Mouse (Mus musculus) hindbrain, postnatal 0 days (tissue): ENCODE measurements around the gene Lsmem1. TPM values are rescaled to one million over a fixed set of nuclear protein-coding genes. Genes with fewer than 3 reads are reported as not detected.

Experiments
- ATAC-seq: fragments of 200-750 bp; cut with Nextera tagmentation; 2 replicates; pipeline ENCODE4 v1.8.0; 2017; ENCODE audit warnings: mild to moderate bottlenecking, moderate TSS enrichment, moderate library complexity
- DNase-seq: peaks from one replicate; pipeline ENCODE4 v3.0.0-alpha.2; 2015; ENCODE audit warnings: low spot score
- H3K27ac ChIP-seq: fragments of 300-500 bp; sonication (generic); 2 replicates; pipeline ENCODE4 v1.5.1; 2014; ENCODE audit warnings: mild to moderate bottlenecking
- H3K27me3 ChIP-seq: fragments of 300-500 bp; sonication (generic); 2 replicates; pipeline ENCODE4 v1.6.1; 2014; ENCODE audit warnings: low read length, mixed read lengths; ENCODE audit not compliant: insufficient read depth
- H3K36me3 ChIP-seq: fragments of 300-500 bp; sonication (generic); 2 replicates; pipeline ENCODE4 v1.6.1; 2014; ENCODE audit warnings: low read length, mixed read lengths; ENCODE audit not compliant: insufficient read depth
- H3K4me1 ChIP-seq: fragments of 300-500 bp; sonication (generic); 2 replicates; pipeline ENCODE4 v1.6.1; 2014; ENCODE audit warnings: antibody characterized with exemption, low read length, mixed read lengths; ENCODE audit not compliant: insufficient read depth
- H3K4me2 ChIP-seq: fragments of 300-500 bp; sonication (generic); 2 replicates; pipeline ENCODE4 v1.6.1; 2014; ENCODE audit warnings: low read depth, mild to moderate bottlenecking, low read length, moderate library complexity, mixed read lengths
- H3K4me3 ChIP-seq: fragments of 300-500 bp; sonication (generic); 2 replicates; pipeline ENCODE4 v1.5.1; 2014; ENCODE audit warnings: low read length
- H3K9ac ChIP-seq: fragments of 300-500 bp; sonication (generic); replicated peaks from 2 replicates; pipeline ENCODE4 v1.6.1; 2014; ENCODE audit warnings: mild to moderate bottlenecking, low read length, moderate library complexity, mixed read lengths
- H3K9me3 ChIP-seq: fragments of 300-500 bp; sonication (generic); 2 replicates; pipeline ENCODE4 v1.6.1; 2016; ENCODE audit warnings: low read length, mixed read lengths
- CTCF ChIP-seq: IDR thresholded peaks from 2 replicates; pipeline ENCODE4 v1.5.1; 2016; ENCODE audit warnings: antibody characterized with exemption, control low read depth, low read depth
- WGBS: fragments of 180-500 bp; shearing (Covaris S2); extraction: QIAGEN DNeasy Blood & Tissue Kit; methylation state at CpG from one replicate; pipeline ENCODE4 v1.1.7; 2014; 5-methylcytosine and 5-hydroxymethylcytosine counted together
- polyA plus RNA-seq: library from polyadenylated mRNA; unstranded; fragments of >200 nt; fragmentation: Nextera tagmentation; extraction: Ambion mirVana; gene quantifications from 2 replicates; pipeline ENCODE4 v1.2.1, GENCODE M21; 2015
- total RNA-seq: library from RNA; depleted of rRNA; stranded (reverse); fragments of >200 nt; gene quantifications from 2 replicates; pipeline ENCODE4 v1.2.3, GENCODE M21; 2014

The Lsmem1 gene
- total and polyA plus RNA-seq, 2 experiments from 2014 or later, result 0.09 TPM; not detected in 1

DNA sequence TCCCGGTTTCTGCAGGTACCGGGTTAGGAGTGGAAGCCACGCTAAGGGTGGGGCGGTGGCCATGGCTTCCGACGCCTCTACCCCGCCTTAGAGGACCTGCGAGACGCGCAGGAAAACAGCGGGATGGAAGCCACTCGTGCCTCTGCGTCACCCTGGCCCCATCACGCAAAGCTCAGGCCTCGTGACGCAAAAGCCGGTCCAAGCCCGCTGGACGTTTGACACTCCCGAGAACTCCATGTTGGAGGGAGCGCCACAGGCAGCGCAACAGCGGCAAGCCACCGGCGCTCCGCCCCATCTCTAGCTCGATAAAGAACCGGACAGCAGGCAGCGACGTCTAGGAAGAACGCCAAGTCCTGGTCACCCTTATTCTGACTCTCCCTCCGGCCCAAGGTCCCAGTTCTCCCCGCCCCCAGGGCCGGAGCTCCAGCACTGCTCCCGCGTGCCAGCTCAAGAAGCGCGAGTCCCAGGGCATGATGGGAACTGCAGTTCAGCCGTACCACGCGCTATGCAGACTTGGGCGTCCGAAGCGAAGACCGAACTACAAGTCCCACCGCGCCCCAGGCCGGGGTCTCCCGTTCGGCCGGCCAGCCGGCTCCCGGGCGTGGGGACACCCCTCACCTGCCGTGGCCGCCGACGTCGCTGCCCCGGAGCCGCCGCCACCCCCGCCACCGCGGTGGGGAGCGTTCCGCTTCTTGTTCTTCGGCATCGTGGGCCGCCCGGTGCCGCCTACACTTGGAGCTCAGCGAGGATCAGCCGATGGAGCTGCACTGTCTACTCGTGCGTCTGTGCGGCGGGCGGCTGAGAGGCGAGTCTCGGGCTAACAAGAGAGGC is 23.2 kb upstream of the Lsmem1 start:
- Histone ChIP-seq H3K4me2 (peak overlapping the region; percentile 76), H3K4me3 (peak overlapping the region; percentile 87), H3K27me3 (no peaks in the 10 kb centered on the region), H3K9ac (peak overlapping the region; percentile 86), H3K4me1 (peaks cover 11% of the 10 kb centered on the region), H3K36me3 (no peaks in the 10 kb centered on the region), H3K27ac (peak overlapping the region; percentile 98), H3K9me3 (no peaks in the 10 kb centered on the region)
- ATAC-seq (peak; percentile 94), DNase-seq (peak; percentile 98)
- TF ChIP-seq CTCF, result peak; percentile 51
- WGBS, result under 1% methylated on average over 81 of the region's 81 CpGs

DNA sequence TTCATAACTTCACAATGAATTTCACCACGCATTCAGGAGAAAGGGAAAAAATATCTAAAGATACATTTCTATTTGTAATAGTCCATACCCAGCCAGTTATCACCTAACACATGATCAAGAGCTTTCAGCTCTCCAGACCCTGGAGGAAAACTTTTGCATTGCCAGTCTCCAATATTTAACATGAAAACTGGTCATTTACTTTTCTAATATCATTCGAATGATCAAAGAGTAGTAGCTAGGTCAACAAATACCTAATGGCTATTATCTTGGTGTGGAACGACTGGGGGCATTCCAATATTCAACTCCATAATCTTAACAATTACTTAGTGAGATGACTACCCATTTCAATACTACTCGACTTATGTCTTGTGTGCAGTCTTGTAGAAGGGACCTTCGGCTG is 22.3 kb upstream of the Lsmem1 start:
- Histone ChIP-seq H3K4me1 (peaks cover 11% of the 10 kb centered on the region), H3K36me3 (no peaks in the 10 kb centered on the region), H3K9me3 (no peaks in the 10 kb centered on the region), H3K9ac (peak overlapping the region; percentile 86), H3K27me3 (no peaks in the 10 kb centered on the region), H3K27ac (0 out of 2 replicates have a peak overlapping the region, but pooled peaks have one; percentile 98), H3K4me3 (peak overlapping the region; percentile 87), H3K4me2 (peak overlapping the region; percentile 76)
- whole genome bisulfite sequencing, result 12% methylated on average over 5 of the region's 5 CpGs
- no peak for TF ChIP-seq CTCF
- ATAC-seq (no peak), DNase-seq (no peak)

DNA sequence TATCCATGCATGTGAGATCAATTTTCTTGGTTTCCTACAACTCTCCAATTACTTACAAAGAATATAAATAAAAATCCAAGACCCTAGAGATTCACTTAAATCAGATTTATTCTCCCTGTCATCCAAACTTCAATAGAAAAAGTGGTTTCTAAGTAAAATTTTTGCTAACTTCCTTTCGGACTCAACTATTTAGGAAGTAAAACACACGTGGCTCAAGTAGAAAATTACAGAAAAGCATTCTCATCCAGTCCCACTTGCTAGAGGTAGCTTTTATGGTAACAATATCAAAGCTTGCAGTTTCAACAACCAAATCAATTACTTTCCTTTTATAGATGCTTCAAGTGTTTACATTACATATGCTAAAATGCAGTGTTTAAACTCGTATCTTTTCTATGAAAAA is 21.6 kb upstream of the Lsmem1 start:
- Histone ChIP-seq H3K4me3 (peak overlapping the region; percentile 87), H3K9ac (no peak overlapping the region)
- WGBS, result 23% methylated on average over 3 of the region's 3 CpGs

DNA sequence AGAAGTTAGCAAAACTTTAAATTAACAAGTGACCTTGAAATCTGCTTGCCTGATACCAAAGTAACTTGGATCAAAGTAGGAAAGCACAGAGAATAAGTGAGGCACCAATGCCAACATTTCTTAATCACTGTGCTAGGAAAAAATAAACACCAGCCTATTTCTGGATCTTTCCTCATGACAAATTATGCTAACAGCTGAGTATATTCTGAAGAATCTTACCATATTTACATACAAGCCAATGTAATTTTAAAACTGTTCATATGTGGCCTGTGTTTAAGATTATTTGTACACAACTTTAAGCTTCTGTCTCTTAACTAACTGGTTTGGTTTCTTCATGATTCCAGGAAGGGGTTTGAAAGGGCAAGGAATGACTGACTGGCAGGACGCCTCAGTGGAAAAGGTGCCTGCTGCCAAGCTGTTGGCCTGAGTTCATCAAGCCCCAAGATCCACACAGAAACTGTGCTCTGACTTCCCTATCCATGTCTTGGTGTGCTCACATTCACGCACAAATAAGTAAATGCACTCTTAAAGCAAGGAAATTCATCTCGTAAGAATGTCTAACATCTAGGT is 20.8 kb upstream of the Lsmem1 start:
- Histone ChIP-seq H3K36me3 (peaks cover 9% of the 10 kb centered on the region; the same call in 1 of the 2 replicates), H3K27ac (0 out of 2 replicates have a peak overlapping the region, but pooled peaks have one; percentile 36), H3K9ac (0 out of 2 replicates have a peak overlapping the region, but pooled peaks have one; percentile 17), H3K4me1 (peaks cover 11% of the 10 kb centered on the region), H3K4me3 (peak overlapping the region; percentile 87), H3K4me2 (peak overlapping the region; percentile 76), H3K27me3 (no peaks in the 10 kb centered on the region), H3K9me3 (no peaks in the 10 kb centered on the region)
- ATAC-seq (no peak), DNase-seq (peak; percentile 37)
- 27% methylated on average over 3 of the region's 3 CpGs for WGBS
- TF ChIP-seq CTCF, result no peak

More for the DNA sequence above, 21.6 kb upstream of the Lsmem1 start:
- Histone ChIP-seq H3K4me1 (peaks cover 11% of the 10 kb centered on the region), H3K36me3 (peaks cover 3% of the 10 kb centered on the region; the same call in 1 of the 2 replicates), H3K27ac (no peak overlapping the region), H3K4me2 (peak overlapping the region; percentile 76), H3K9me3 (no peaks in the 10 kb centered on the region), H3K27me3 (no peaks in the 10 kb centered on the region)
- no peak for DNase-seq
- no peak for ATAC-seq
- no peak for TF ChIP-seq CTCF

DNA sequence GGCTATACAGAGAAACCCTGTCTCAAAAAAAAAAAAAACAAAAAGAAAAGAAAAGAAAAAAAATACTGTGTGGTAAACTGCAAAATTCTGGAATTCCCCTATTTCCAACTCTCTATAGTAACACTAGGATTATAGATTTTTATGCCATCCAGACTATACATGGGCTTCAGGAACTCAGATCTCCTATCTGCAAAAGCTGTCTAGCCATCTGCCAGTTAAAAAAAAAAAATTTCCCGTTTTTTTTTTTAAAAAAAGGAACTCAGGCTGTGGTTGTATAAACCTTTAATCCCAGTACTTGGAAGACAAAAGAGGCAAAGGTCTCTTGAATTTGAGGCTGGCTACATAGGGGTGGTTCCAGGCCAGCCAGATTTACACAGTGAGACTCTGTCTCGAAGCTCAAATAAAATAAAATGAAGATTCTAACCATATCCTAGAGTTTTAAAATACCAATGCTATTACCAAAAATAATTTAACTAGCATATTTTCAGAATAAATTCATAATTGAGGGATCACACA is 19.2 kb upstream of the Lsmem1 start:
- TF ChIP-seq CTCF, result no peak
- H3K36me3 ChIP-seq, result peaks cover 23% of the 10 kb centered on the region
- ATAC-seq, result no peak
- H3K9me3 ChIP-seq, result no peaks in the 10 kb centered on the region
- no peak overlapping the region for H3K4me2 ChIP-seq
- H3K4me3 ChIP-seq, result no peak overlapping the region
- H3K9ac ChIP-seq, result no peak overlapping the region
- DNase-seq, result no peak
- H3K4me1 ChIP-seq, result peaks cover 11% of the 10 kb centered on the region
- WGBS, result 59% methylated on average over 2 of the region's 2 CpGs
- H3K27ac ChIP-seq, result no peak overlapping the region
- no peaks in the 10 kb centered on the region for H3K27me3 ChIP-seq

DNA sequence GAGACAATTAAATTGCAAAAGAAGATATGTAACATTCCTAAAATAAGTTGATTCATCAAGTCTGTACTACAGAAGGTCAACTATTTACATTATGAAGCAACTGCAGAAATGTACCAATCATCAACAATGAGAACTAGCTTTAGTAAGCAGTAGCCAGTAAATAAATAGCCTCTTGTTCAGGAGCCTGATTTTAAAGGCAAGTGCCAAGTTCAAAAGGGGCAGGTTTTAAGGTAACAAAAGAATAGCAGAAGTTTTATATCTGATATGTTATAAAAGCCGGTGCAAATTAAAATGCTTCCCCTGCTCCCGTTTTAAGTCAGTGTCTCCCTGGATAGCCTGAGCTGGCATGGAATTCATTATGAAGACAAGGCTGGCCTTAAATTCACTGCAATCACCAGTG is 18.5 kb upstream of the Lsmem1 start:
- H3K27ac ChIP-seq, result no peak overlapping the region
- H3K4me1 ChIP-seq, result peaks cover 11% of the 10 kb centered on the region
- H3K9ac ChIP-seq, result no peak overlapping the region
- 79% methylated on average over 2 of the region's 2 CpGs for WGBS
- H3K4me2 ChIP-seq, result no peak overlapping the region
- no peak overlapping the region for H3K4me3 ChIP-seq
- peaks cover 28% of the 10 kb centered on the region for H3K36me3 ChIP-seq
- H3K27me3 ChIP-seq, result no peaks in the 10 kb centered on the region
- DNase-seq (no peak), ATAC-seq (no peak)
- no peak for TF ChIP-seq CTCF
- H3K9me3 ChIP-seq, result no peaks in the 10 kb centered on the region
